Mouse (Mus musculus) adrenal gland, adult 18-20 months (tissue): ENCODE data around the gene Zfand3. TPM values are rescaled to one million over a fixed set of nuclear protein-coding genes. Genes with fewer than 3 reads are reported as not detected.

Experiments used
- DNase-seq, 2 experiments: peaks; one replicate each; pipeline ENCODE4 v3.0.0; 2021 to 2022; ENCODE audit warnings: low spot score in 2 of 2
- total RNA-seq, 2 experiments: library from RNA; stranded (reverse); gene quantifications; 1 replicate in 1 of 2; 2 replicates in 1 of 2; pipeline ENCODE4 v1.2.3; 2021

Zfand3 gene
- total RNA-seq, 2 experiments from 2014 or later: 162 to 171 TPM

DNA sequence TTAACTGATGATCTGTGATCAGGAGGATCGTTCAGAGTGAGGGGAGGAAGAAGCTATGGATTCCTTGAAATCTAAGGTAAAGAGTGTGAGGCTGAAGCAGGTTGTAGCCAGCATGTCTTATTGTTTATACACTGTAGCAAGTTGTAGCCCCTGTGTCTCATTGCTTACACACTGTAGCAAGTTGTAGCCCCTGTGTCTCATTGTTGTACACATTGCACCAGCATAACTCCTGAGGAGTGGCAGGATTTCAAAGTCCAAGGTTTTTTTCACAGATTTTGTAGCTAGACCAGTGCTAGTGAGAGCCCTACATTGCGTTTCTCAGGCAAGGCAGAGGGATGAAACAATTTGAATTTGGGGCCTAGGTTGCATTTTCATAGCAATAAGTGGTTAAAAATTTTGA is 95.1 kb downstream of the Zfand3 start:
- DNase-seq: no peak

DNA sequence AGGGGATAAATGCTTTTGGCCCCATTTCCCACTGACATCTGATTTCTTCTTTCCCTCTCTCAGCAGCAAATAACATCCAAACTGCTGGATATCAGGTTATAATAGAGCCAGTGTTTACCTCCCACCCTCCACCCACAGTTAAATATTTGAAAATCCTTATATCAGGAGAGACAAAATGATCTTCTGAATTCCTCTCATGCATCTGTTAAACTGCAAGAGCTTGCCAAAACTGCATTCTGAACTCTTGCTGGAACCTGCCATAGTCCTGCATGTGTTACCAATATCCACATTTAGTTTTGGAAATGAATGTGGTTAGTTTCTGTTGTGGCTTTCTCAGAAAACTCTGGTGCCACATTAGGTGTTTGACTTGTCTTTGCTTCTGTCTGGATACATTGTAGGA is 97.3 kb downstream of the Zfand3 start:
- DNase-seq: no peak

DNA sequence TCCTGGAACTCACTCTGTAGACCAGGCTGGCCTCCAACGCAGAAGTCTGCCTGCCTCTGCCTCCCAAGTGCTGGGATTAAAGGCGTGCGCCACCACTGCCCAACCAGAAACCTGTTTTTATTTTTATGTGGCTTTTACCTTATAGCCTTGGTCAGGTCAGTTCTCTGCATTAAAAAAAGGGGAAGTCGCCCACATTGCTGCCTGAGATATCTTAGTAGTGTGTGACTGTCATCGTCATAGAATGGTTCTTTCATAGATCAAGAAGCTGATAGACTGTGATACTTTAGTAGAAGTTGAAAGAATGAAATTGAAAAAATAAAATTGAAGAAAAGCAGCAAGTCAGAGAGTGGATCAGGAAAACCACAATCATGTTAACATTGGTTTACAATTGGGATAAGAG is 98.5 kb downstream of the Zfand3 start:
- DNase-seq: no peak

DNA sequence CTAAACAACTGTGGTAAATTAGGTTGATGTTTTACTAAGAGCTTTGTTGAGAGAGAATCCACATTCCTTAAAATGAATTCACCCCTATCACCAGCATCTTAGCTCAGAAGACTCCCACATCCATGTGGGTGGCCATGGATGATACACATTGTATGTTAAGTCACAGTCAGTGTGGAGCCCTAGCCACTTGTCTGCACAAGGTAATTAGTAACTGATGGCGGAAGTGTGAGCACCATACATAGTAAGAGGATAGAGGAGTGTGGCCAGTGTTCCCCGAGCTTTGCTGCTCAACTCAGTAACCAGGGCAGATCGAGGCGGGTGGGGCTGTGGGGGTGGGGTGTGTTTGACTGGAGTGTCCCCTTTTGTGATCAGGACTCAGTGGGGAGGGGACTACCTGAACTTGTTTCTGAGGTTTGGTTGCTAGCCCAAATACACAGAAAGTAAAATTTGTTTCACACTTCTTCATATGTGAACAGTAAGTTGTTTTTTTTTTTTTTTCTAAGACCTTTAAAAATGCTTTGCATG is 99.2 kb downstream of the Zfand3 start:
- no peak for DNase-seq

DNA sequence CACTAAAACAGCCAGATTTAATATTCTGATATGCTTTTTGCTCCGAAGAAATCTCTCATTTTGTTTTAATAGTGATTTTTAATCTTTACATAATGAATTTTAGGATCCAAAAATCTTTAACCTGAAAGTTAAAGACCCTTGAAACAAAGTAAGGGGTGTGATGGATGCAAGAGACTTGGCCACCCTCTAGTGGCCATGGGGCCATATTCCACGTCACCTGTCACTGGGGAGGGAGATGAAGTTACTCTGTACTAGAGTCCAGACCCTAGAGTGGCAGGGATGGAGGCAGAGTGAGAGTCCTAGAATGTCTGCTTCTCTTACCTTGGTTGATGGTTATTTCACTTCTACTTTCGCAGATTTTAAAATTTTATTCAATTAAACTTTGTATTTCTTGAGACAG is 100.8 kb downstream of the Zfand3 start:
- DNase-seq: no peak

DNA sequence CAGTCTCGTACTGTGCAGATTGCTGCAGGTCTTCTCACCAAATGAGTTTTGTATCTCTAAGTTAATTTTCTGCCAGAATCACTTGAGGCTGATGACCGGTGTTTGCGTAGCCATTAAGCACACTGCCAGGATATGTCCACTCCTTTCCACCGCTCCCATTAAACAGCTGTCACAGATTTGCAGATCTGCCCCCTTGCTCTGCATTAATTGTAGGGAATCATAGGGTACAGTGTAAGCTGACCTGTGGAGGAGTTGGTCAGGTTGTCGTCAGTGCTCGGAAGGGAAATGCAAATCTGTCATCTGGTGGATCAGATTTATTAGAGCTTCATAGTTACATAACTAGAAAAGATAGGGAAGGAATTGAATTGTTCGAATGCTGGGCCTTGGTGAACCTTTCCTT is 106.1 kb downstream of the Zfand3 start:
- no peak for DNase-seq

DNA sequence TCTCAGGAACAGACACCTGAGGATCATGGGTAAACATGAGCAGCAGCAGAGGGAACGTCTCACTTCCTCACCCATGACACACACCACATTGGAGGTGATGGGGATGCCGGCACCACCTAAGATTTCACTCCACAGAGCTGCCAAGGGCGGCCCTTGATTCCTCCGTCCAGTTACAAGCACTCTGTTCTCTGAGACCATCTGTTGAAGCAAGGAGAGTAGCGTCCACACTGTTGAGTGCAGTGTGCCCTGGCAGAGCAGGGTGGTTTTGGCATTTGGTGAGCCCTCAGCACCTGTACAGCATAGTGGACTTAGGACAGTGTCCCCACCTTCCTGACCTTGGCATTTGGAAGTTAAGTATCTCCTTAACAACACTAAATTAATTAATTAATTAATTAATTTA is 107.0 kb downstream of the Zfand3 start:
- no peak for DNase-seq

DNA sequence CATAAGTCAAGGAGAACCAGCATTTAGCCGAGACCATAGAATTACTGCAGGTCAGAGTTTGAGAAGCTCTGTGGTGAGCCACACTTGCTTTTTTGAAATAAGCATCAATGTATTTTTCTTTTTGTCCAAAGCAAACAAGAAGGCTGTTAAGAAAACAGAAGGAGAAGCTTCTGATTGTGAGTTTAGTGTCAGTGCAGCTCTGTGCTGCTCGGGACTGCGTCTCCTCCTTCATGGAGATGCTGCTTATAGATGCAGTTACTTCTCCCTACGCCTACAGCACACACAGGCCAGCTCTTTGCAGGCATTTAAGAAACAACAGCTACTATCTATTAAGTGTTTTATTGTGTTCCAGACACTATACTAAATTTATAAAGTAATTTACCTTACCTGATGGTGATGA is 107.5 kb downstream of the Zfand3 start:
- no peak for DNase-seq

DNA sequence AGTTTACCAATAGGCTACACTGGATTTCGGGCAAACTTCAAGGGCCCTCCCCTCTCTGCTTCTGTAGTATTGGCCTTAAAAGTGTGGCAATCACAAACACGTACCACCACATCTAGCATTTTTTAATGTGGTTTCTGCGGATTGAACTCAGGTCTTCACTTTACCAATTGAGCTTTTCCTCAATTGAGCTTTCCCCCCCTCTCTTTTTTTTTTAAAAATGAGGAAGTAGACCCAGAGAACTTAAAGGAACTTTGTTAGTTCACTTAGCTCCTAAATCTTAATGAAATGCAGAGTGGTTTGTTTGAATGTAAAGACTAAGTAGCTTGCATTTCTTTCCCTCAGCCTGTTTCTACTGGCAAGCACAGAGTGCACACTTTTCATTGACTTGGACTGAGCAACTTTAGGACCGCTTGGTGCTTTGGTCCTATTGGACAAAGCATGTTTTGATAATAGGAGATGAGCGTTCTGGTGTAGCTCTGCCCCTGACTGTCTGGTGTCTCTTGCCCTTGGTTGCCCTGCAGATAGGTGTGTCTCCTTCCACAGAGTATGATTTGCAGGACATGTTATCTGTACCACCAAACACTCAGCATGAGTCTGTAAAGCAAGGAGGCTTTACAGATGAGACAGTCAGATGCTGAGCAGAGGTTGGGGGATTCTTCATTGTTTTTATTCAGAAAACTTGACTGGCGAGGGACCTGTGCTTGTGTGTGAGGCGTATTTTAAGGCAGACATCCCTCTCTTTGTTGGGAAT is 108.2 kb downstream of the Zfand3 start:
- DNase-seq: no peak

DNA sequence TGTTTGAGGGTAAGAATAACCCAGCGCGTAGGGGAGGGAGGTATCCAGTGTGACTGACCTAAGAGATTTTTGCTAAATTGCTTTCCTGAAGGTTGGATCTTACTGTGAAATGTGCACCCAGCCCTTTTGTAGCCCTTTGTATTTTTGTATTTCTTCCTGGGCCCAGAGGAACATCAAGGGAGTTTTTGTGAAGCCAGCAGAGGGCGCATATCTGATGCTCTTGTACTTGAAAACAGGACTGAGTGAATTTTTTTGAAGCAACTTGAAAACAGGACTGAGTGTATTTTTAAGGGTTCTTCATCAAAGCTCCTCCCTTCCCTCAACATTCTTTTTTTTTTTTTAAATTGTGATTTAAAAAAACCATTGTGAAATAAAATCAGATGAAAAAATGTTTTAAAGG is 110.2 kb downstream of the Zfand3 start:
- peak; percentile 40 to 41 for DNase-seq

DNA sequence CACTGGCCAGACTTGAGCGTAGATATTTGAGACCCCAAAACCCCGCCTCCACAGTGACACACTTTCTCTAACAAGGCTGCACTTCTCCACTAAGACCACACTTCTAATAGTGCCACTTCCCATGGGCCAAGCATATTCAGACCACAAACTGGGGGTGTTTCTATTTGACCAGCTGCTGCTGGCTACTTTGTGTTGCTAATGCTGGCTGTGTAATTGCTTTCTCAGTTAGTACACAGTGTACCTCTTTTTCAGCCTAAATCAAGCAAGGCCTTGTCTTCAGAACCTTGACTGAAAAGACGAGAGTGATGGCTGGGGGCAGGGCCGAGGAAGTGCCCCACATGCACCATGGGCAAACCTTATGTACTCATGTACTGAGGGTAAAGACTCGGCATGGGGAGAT is 111.7 kb downstream of the Zfand3 start:
- no peak for DNase-seq

DNA sequence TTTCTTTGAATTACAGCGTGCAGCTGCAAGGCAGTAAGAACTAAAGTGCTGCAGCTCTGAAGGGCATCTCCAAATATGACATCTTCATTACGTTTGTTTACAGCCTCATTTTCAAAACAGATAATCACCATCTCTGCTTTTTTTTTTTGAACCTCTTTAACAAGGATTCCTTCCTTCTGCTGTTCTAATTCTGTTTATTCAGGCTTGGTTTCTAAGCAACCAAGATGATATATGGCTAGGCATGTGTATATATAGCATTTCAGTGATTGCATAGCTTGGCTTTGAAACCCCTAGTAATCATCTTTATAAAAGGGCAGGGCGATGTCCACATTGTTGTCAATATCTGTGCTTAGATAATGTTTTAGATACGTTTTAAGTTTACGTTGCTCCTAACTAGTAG is 113.5 kb downstream of the Zfand3 start:
- DNase-seq: no peak

DNA sequence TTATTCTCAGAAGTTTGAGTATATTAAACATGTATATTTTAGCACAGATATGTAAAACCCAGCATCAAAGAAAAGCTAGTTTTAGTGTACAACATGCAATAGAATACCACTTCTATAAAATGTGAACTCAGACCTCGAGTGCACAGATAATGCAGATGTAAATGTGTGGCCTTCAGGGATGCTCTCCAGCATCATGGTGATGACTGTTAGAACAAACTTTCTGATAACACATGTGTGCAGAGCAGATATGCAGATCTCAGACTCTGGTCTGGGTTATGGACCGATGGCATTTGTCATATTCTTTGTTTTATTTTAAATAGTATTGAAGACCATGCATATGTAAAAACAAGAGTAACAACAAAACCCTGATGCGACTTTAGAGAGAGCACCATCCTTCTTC is 117.7 kb downstream of the Zfand3 start:
- no peak for DNase-seq

DNA sequence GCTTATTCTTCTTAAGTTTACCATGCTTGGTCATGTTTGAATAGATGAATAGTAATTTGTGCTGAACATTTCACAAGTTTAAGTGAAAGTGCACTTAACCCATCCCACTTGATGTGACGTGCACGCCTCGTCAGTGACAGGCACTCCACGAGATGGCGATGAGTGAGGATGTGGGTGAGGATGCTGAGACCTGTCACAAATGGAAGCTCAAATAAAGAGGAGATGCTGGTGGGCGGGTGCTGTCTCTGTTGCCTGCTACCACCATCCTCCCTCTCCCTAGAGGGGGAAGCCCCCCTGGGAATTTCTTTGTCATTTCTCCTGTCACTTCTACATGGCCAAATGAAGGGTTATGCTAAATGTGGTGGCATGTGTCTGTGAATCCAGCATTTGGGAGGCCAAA is 123.9 kb downstream of the Zfand3 start:
- DNase-seq: no peak

DNA sequence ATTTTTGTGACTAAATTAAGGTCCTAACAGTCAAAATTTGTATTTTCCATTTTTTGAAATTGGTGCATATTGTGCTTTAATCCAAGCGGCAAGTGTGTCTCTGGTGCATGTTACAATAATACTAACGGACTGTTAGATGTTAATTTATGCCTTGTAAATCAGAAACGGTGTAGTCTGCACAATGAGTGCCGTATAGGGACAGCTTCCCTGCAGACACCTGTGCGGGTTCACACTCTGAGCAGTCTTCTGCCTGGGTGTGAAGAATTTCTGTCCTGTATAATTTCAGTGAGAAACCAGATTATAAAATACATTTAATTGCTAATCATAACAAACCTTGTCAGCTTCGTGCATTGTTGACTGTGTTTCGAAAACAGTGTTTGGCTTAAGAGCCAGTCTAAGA is 124.7 kb downstream of the Zfand3 start:
- no peak for DNase-seq

DNA sequence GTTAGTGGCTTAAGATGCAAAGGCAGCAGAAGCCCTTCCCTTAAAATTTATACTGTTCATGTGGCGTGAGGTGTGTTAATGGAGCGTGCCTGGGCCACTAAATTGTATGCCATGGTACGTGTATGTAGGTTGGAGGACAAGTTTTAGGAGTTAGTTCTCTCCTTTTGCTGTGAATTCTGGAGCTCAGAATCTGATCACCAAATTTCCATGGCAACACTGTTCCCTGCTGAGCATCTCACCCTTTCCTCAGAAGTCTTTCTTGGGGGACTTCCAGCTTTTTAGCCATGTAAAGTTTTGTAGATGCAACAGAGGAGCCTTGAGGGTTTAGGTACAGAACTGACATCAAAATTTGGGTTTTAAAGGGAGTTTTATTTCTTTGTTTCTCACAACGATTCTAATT is 125.8 kb downstream of the Zfand3 start:
- no peak for DNase-seq

DNA sequence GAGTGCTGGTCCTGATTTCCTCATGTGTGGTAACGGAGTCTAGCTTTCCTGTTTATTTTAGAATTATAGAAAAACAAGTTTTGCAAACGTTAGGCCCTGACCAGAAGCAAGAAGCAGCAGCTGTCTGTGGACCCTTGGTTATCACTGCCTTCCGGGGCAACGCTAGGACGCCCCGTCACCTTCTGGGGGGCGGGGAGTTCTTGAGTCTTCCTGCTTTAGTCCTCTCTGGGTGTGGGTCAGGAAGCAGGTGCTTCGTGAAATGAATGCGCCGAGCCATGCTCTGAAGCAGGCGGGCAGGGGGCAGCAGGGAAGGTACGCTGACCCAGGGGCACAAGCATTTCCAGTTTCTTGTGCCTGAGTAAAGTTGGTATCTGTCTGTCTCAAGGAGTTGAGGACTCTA is 129.1 kb downstream of the Zfand3 start:
- DNase-seq: no peak

DNA sequence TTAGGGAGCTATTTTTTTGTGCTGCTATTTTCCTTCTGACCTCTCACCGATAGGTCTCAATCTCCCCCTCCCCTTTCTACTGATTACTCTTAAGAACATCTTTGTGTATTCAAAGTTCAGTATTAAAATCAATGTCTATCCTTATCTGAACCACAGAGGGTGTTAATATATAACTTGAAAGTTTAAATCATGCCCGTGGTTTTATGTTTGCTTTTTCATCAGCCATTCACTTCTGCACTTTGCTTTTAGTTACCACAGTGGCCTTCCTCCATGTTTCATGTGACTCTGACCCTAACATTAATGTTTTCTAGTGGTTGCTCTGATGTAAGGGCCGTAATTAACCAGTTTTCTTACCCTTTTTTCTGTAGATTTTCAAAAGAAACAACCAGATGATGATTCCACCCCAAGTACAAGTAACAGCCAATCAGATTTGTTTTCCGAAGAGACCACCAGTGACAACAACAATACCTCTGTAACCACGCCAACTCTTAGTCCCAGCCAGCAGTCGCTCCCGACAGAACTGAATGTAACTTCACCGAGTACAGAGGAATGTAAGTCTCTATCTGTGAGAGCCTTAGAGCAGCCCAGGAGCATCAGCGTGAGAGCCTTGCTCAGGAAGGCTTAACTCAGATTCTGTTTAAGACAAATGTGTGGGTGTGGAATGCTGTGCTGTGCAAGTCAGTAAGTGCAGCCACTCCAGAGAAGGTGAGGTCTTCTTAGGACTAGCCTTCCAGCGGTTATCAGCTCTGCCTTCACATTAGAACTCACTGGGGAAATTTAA is 130.6 kb downstream of the Zfand3 start:
- no peak for DNase-seq

DNA sequence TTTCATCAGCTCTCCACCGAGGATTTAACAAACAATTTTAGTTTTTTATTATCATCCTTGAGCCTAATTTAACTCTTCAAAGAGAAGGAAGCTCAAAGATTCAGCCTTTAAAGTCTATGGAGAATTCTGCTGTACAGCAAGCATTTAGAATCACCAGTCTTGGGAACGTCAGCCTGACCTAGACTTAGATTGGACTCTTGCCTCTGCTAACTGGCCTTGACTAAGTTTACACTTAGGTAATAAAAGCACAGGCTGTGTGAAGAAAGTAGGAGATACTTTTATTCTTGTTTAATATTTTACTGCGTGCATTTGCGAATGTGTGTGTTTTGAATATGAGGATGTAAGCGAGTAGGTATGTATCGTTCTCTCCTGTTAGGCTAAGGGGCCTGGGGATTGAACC is 131.4 kb downstream of the Zfand3 start:
- no peak for DNase-seq

DNA sequence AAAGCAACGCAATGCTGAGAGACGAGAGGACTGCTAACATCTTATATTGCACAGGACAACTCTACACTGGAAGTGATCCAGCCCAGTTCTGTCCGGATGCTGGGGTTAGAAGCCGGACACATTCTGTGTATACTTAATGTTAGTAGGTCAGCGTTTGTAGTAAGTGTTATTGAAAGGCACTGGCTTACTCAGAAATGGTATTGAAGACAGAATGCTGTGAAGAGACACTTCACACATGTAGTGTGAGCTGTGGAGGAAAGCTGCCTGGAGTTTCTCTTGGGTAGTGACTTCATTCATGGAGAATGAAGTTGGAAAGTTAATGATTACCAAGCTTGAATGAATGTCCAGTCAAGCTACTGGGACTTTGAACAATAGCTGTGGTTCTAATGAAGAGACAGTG is 132.2 kb downstream of the Zfand3 start:
- no peak for DNase-seq

DNA sequence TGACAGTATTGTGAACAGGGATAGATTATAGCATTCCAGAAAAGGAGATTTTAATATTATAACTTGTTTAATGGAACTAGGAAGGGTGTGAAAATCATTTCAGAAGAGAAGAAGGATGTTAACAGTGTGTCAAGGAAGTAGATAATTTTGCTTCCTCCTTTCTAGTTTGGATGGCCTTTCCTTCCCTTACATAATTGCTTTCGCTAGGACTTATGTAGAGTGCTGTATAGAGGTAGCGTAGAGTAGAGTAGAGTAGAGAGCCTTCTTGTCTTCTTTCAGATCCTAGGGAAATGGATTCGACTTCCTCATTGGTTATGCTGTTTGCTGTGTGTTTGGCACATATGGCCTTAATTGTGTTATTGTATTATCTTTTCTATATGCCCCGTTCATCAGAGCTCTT is 132.6 kb downstream of the Zfand3 start:
- no peak for DNase-seq

DNA sequence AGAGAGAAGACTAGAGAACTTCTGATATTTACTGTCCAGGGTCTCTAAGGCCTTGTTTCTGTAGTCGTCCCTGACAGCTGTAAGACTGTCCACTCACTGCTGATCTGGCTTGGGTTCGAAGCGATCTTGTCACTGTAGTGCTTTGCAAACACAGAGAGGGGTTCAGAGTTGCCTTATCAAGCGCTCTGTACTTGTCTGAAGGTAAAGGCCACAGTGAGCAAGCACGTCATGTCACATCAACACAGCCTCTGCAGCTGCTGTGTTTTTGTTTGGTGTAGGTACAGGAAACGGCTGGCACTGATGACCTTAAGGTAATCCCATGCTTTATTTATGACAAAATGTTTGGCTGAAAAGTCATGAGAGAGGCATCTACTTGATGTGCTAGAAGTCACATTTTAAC is 139.6 kb downstream of the Zfand3 start:
- DNase-seq: no peak
